Mouse (Mus musculus) kidney, embryonic 14.5 days (tissue): ENCODE measurements at regions not wholly inside any gene's neighbourhood (a gene's known extent, or its start where the extent isn't known, plus 50 kb on each side); places are given as distances from the start of the nearest gene placed in this dataset.

ENCODE experiments used
- ATAC-seq: fragments of 200-750 bp; cut with Nextera tagmentation; 2 replicates; pipeline ENCODE4 v1.8.0; 2017; ENCODE audit warnings: moderate number of reproducible peaks, mild to moderate bottlenecking, moderate TSS enrichment, moderate library complexity; ENCODE audit not compliant: low FRiP score, low TSS enrichment
- H3K27ac ChIP-seq: fragments of 300-500 bp; sonication (generic); 2 replicates; pipeline ENCODE4 v1.5.1; 2014; ENCODE audit warnings: low read depth, mild to moderate bottlenecking, low read length, moderate library complexity, mixed read lengths
- H3K27me3 ChIP-seq: fragments of 300-500 bp; sonication (generic); 2 replicates; pipeline ENCODE4 v1.6.1; 2014; ENCODE audit warnings: mild to moderate bottlenecking, low read length; ENCODE audit not compliant: control insufficient read depth, insufficient read depth
- H3K36me3 ChIP-seq: fragments of 300-500 bp; sonication (generic); 2 replicates; pipeline ENCODE4 v1.6.1; 2014; ENCODE audit warnings: low read length, mixed read lengths; ENCODE audit not compliant: control insufficient read depth, insufficient read depth
- H3K4me1 ChIP-seq: fragments of 300-500 bp; sonication (generic); 2 replicates; pipeline ENCODE4 v1.6.1; 2014; ENCODE audit warnings: low read length, mixed read lengths; ENCODE audit not compliant: control insufficient read depth, insufficient read depth
- H3K4me2 ChIP-seq: fragments of 300-500 bp; sonication (generic); replicated peaks from 2 replicates; pipeline ENCODE4 v1.6.1; 2014; ENCODE audit warnings: low read depth, mild to moderate bottlenecking, low read length
- H3K4me3 ChIP-seq: fragments of 300-500 bp; sonication (generic); 2 replicates; pipeline ENCODE4 v1.5.1; 2014; ENCODE audit warnings: mild to moderate bottlenecking, low read length
- H3K9ac ChIP-seq: fragments of 300-500 bp; sonication (generic); 2 replicates; pipeline ENCODE4 v1.6.1; 2014; ENCODE audit warnings: low read depth, mild to moderate bottlenecking, low read length, moderate library complexity
- H3K9me3 ChIP-seq: fragments of 300-500 bp; sonication (generic); 2 replicates; pipeline ENCODE4 v1.6.1; 2016; ENCODE audit warnings: low read length; ENCODE audit not compliant: control insufficient read depth
- WGBS: fragments of 180-500 bp; shearing (Covaris S2); extraction: QIAGEN DNeasy Blood & Tissue Kit; methylation state at CpG from one replicate; pipeline ENCODE4 v1.1.7; 2014; 5-methylcytosine and 5-hydroxymethylcytosine counted together

DNA sequence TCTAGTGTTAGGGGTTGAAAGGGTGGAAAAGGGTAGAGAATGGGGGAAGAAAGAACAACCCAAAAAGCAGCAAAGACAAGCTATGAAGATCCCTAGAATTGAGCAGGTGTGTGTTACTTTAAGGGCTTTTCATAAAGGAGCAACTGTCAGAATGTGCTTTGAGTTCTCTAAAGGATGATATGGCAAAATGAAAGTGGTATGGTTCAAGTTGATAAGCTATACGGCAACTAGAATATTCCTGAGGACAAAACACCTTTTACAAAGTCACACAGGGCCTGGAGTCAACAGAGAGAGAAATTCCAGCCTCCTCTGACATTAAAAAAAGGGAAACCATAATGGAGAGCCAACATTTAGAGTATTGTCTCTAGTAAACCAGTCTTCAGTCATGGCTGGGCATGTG is 320.6 kb upstream of the Pard3b start:
- H3K4me3 ChIP-seq: no peak overlapping the region
- WGBS: 80% methylated on average over 1 of the region's 1 CpGs

DNA sequence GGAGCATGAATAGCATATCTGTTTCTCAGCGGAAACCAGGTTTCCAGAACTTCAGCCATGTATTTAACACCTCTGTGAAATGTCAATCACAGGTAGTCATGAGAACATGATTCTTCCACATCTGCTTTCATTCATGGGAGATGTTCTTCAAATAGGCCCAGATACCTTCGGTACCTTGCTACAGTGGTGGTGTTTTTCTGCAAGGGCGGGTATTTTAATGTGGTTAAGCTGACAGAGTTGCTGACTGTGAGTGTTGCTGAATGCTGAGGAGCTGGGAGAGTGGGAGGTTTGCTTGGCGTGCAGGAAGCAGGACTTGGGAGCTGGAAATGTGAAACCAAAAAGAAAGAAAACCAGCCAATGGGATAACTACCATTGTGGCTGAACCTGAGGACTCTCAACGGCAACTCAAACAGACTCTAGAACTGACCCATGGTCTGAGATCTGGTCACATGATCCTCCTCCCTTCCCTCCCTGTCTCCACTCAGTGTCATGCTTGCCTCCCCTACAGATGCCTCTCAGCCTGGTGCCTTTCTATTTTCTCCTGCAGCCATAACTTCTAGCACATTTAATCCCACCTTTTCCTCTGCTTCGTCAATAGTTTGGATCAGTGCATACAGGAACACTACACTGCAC is 317.0 kb upstream of the Pard3b start:
- Histone ChIP-seq H3K4me1 (no peaks in the 10 kb centered on the region), H3K36me3 (no peaks in the 10 kb centered on the region), H3K4me3 (no peak overlapping the region), H3K9me3 (no peaks in the 10 kb centered on the region), H3K4me2 (no peak overlapping the region), H3K9ac (no peak overlapping the region), H3K27ac (no peak overlapping the region), H3K27me3 (no peaks in the 10 kb centered on the region)
- 0 out of 2 replicates have a peak, but pooled peaks have one; percentile 32 for ATAC-seq
- WGBS: 52% methylated on average over 6 of the region's 6 CpGs

More for the DNA sequence above, 320.6 kb upstream of the Pard3b start:
- no peaks in the 10 kb centered on the region for H3K9me3 ChIP-seq
- no peaks in the 10 kb centered on the region for H3K36me3 ChIP-seq
- H3K4me1 ChIP-seq: no peaks in the 10 kb centered on the region
- no peaks in the 10 kb centered on the region for H3K27me3 ChIP-seq
- no peak overlapping the region for H3K4me2 ChIP-seq
- no peak overlapping the region for H3K9ac ChIP-seq
- ATAC-seq: no peak
- no peak overlapping the region for H3K27ac ChIP-seq

DNA sequence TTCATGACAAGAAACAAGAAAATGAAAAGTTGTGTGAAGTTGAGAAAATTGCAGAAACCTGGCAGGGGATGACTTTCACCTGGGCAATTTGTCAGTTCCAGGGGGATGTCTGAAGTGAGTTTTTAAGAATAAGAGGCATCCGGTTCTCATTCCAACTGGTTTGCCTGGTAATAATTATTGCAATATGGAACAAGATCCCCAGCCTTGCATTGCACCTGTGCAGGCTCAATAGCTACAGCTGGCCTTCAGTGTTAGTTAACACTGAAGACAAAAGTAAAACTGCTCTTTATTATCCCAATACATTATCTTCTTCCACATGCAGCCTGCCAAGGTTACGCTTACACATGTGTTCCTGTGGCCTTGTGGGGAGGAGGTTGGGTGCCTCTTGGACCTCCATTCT is 307.2 kb upstream of the Pard3b start:
- WGBS: 97% methylated on average over 2 of the region's 2 CpGs
- H3K9me3 ChIP-seq: no peaks in the 10 kb centered on the region
- H3K27ac ChIP-seq: no peak overlapping the region
- H3K4me1 ChIP-seq: no peaks in the 10 kb centered on the region
- H3K36me3 ChIP-seq: no peaks in the 10 kb centered on the region
- H3K4me2 ChIP-seq: no peak overlapping the region
- no peak overlapping the region for H3K4me3 ChIP-seq
- ATAC-seq: no peak
- no peaks in the 10 kb centered on the region for H3K27me3 ChIP-seq
- no peak overlapping the region for H3K9ac ChIP-seq

DNA sequence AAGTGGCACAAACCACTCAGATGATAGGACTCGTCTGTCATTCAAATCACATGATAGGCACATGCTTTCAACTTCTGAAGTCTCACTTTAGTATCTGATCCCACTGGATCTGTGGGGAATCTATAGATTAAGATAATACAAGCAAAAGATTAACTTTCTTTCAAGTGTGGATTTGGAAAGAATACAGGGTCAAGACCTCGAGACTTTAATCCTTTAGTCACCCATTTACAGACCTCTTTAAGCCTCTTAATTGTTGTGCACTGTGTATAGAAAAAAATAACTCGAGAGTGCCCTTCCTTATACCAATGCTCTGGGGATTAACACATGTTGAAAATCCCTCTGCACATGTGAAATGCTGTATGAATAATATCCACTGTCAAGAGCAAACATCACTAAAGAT is 306.7 kb upstream of the Pard3b start:
- Histone ChIP-seq H3K27ac (no peak overlapping the region), H3K9ac (no peak overlapping the region), H3K4me2 (no peak overlapping the region), H3K4me1 (no peaks in the 10 kb centered on the region), H3K9me3 (no peaks in the 10 kb centered on the region), H3K27me3 (no peaks in the 10 kb centered on the region), H3K36me3 (no peaks in the 10 kb centered on the region), H3K4me3 (no peak overlapping the region)
- no peak for ATAC-seq
- 69% methylated on average over 3 of the region's 3 CpGs for WGBS

DNA sequence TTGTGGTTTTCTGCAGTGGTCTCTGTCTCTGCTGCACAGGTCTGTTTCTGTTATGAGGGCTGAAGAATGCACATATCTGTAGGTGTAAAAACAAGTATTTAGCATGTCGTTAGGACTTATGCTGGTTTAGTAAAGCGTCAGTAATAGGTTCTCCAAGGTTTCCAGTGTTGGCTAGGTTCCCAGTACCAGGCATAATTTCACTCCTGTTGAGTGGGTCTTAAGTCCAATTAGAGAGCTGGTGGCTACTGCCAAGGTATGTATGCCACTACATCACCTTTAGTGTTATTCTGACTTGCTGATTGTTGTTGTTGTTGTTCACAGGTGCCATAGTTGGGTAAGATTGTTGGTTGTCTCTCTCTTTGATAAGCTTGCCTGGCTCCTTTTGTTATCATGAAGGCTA is 302.3 kb upstream of the Pard3b start:
- H3K4me1 ChIP-seq: no peaks in the 10 kb centered on the region
- no peaks in the 10 kb centered on the region for H3K27me3 ChIP-seq
- no peak for ATAC-seq
- WGBS: 79% methylated on average over 2 of the region's 2 CpGs
- no peak overlapping the region for H3K27ac ChIP-seq
- H3K9me3 ChIP-seq: no peaks in the 10 kb centered on the region
- no peak overlapping the region for H3K4me3 ChIP-seq
- H3K4me2 ChIP-seq: no peak overlapping the region
- no peak overlapping the region for H3K9ac ChIP-seq
- no peaks in the 10 kb centered on the region for H3K36me3 ChIP-seq

DNA sequence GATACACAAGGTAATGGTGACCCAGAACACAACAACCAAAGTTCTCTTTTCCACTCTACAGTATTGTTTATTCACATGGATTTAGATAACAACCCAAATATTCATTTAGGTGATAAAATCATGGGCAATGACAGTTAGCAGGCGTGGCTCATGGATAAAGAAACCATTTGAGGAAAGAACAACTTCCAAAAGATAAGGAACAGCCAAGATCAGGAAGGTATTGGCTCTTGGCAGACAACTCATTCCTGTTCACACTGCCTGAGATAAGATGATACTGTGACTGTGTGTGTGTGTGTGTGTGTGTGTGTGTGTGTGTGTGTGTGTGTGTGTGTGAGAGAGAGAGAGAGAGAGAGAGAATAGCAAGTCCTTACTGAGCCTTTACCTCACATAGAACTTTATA is 285.7 kb upstream of the Pard3b start:
- no peaks in the 10 kb centered on the region for H3K27me3 ChIP-seq
- no peaks in the 10 kb centered on the region for H3K4me1 ChIP-seq
- H3K4me2 ChIP-seq: no peak overlapping the region
- H3K9ac ChIP-seq: no peak overlapping the region
- 90% methylated on average over 1 of the region's 1 CpGs for WGBS
- no peaks in the 10 kb centered on the region for H3K36me3 ChIP-seq
- no peak overlapping the region for H3K4me3 ChIP-seq
- no peaks in the 10 kb centered on the region for H3K9me3 ChIP-seq
- no peak for ATAC-seq
- no peak overlapping the region for H3K27ac ChIP-seq

DNA sequence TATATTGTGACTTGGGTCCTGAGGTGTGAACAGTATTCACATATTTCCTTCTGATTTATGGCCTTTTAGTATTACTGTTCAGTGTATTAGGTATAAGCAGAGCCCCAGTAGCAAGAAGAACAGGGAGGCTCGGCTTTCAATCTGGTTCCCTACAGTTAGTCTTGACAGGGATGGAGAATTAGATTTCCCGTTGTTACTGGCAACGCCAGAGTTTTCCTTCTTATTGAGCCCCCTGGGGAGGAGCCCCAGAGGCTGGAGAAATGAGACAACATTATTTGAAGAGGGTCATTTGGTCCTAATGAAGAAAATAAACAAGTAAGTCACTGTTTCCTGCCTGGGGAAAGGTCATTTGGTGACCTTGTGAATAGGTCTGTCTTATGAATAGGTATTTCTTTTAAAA is 285.1 kb upstream of the Pard3b start:
- 10% methylated on average over 3 of the region's 3 CpGs for whole genome bisulfite sequencing
- ATAC-seq: no peak
- no peaks in the 10 kb centered on the region for H3K36me3 ChIP-seq

DNA sequence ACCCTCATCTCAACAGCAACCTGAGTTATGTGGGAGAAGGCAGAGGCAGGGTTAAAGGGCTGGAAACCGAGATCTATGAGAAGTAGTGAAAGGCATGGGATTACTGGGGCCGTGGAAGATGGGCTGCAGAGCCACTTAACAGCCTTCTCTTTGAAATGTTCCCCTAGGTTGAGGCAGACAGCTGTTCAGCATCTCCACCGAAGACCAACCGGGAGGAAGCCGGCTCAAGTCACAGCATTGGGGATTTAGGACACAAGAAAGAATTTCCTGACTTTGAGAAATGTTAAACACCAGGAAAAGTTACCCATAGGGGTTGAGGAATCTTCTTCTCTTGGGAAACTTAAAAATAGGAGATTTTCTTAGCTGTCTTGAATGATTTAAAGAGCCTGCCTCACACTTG is 283.4 kb upstream of the Pard3b start:
- H3K4me3 ChIP-seq: no peak overlapping the region
- no peaks in the 10 kb centered on the region for H3K36me3 ChIP-seq
- H3K4me2 ChIP-seq: no peak overlapping the region
- WGBS: 19% methylated on average over 5 of the region's 5 CpGs
- no peaks in the 10 kb centered on the region for H3K27me3 ChIP-seq
- ATAC-seq: no peak
- H3K27ac ChIP-seq: no peak overlapping the region
- no peaks in the 10 kb centered on the region for H3K4me1 ChIP-seq
- no peaks in the 10 kb centered on the region for H3K9me3 ChIP-seq
- no peak overlapping the region for H3K9ac ChIP-seq

More for the DNA sequence above, 285.1 kb upstream of the Pard3b start:
- Histone ChIP-seq H3K4me2 (no peak overlapping the region), H3K4me3 (no peak overlapping the region), H3K9me3 (no peaks in the 10 kb centered on the region), H3K27me3 (no peaks in the 10 kb centered on the region), H3K4me1 (no peaks in the 10 kb centered on the region), H3K9ac (no peak overlapping the region), H3K27ac (no peak overlapping the region)

DNA sequence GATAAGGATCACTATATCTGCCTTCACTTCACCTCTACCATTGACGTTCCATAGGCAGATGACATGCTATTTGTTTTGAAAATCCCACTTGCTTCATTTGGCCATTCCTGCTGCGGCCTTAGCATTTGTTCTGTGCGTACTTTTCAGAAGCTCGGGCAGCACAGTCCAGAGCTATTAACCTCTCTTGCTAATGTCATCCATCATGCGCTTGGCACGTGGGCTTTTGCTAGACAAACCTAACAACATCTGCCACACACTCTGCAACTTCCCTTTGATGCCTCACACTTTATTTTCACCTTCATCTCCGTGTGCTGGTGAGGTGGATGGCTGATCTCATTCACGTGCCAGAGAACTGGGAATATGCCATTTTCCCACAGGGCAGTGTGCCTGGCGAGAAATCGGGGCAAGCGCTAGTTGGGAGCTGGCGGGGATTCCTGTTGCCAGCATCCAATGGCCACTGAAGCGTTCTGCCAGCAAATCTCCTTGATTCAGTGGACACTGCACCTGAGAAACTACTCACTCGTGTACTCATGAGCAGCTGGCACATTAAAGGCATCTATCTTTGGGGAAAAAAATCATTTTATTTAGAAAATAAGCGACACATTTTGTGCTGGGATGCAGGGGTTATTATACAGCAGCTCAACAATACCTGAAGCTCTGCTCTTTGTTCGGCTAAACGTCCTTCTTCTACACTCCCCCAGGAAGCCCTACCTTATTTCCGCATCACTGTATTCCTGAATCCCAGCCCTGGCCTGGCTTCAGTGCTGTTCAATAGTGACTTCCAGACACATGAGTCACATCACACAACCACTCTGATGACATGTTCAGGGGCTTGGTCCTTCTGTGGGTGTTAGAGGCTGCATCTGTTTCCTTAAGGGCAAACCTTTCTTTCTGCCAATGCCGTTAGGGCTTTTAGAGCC is 279.4 kb upstream of the Pard3b start:
- H3K4me1 ChIP-seq: no peaks in the 10 kb centered on the region
- H3K4me3 ChIP-seq: no peak overlapping the region
- H3K36me3 ChIP-seq: no peaks in the 10 kb centered on the region
- no peak overlapping the region for H3K27ac ChIP-seq
- no peak overlapping the region for H3K4me2 ChIP-seq
- WGBS: 58% methylated on average over 19 of the region's 19 CpGs
- H3K9ac ChIP-seq: no peak overlapping the region
- H3K27me3 ChIP-seq: no peaks in the 10 kb centered on the region
- no peaks in the 10 kb centered on the region for H3K9me3 ChIP-seq
- ATAC-seq: no peak
